Mouse (Mus musculus): Measurements from ENCODE around the gene Acod1.

- TF ChIP-seq POLR2A (IDR thresholded peaks at IDR 0.05; ENCODE audit: borderline replicate concordance, insufficient read depth, low read length) (no peak), CTCF (IDR thresholded peaks at IDR 0.05; ENCODE audit: borderline replicate concordance, insufficient read depth, low read depth, low read length) (no peak)
These were observed 9.8 kb upstream of the Acod1 start for GRCm38 (mm10) chr14:103037016-103037415.

Data from cerebellum, adult 2 months (tissue).